Mouse (Mus musculus): ENCODE results near the gene Paics. TPM values are rescaled to one million over a fixed set of nuclear protein-coding genes. Genes with fewer than 3 reads are reported as not detected.

Gene Paics
- 131 TPM for polyA plus RNA-seq (2017; shearing (Covaris generic))

DNA sequence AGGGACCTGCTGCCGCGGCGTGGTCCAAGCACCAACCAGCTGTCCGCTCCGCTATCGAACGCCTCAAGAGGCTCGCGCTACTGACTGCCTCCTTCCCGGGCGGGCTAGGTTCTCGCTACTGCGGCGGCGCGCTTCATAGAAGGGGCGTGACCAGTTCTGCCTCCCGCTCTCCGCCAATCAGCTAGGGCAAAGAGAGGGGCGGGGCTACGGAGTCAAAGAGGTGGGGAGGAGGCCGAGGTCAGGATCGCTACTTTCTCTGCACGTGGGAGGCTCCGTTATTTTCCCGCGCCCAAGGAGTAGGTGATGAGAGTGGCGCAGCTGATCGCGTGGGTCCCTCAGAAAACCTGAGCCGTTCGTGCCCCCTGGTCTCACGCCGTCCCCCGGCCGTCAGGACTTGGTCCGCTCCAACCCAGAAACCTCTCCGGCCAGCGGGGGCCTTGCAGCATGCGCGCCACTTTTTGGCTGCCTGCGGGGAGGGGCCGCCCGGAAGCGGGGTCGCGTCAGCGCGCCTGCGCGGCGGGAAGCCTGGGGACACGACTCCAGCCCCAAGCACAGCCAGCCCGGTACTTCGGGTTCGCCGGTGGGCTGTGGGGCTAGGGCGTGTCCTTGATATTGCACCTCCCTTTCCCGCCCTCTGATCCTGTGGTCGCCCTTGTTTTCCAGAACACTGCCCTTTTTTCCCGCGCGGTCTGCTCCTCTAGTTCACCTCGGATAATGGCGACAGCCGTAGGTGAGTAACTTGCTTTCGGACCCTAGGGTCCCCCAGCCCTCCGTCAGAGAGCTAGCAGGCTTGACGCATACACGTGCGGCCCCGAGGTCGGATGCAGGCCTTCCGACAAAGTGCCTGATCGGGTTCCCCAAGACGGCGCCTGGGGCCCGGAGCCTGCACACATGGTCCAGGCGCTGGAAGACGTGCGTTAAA is at the start of gene Paics, which contains the start of gene Ppat:
Gene Paics, plus strand, starts transcription at position 202 of the 922 bp plus-strand sequence.
Gene Ppat, minus strand, starts transcription at position 473 of the 922 bp plus-strand sequence.

DNA sequence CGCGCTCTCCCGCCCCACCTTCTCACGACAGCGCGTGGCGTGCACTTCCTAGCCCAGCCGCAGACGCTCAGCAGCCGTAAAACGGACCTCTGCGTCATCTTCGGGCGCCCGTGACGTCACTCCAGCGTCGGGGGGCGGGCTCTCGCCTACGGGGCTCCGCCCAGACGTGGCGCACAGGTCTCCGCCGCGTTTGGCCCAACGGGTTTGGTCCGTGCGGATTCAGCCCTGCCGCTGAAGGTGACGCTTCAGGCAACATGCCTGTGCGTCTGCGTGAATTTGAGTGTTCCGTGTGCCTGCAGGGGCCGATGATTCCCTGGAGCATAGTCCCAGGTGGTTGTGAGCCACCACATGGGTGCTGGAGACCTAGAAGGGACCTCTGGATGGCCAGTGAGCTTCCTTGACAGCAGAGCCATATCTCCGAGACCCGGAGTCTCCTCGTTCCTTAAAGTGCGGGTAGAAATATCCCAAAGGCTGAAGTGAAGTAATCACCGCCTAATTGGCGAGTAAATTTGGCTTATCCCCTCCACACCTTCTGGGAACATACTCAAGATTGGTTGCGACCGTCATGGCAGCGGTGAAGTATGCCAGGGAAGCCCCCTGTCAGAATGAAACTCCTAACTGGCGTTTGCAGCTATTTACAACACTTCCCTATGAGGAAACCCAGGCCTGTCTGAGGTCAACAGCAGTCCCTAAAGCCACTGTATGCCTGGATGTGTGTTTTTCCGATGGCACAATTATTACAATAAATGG is 45.5 kb upstream of the Paics start, which contains the start of gene Aasdh:
Gene Aasdh, minus strand, starts transcription at position 110 of the 750 bp plus-strand sequence.

DNA sequence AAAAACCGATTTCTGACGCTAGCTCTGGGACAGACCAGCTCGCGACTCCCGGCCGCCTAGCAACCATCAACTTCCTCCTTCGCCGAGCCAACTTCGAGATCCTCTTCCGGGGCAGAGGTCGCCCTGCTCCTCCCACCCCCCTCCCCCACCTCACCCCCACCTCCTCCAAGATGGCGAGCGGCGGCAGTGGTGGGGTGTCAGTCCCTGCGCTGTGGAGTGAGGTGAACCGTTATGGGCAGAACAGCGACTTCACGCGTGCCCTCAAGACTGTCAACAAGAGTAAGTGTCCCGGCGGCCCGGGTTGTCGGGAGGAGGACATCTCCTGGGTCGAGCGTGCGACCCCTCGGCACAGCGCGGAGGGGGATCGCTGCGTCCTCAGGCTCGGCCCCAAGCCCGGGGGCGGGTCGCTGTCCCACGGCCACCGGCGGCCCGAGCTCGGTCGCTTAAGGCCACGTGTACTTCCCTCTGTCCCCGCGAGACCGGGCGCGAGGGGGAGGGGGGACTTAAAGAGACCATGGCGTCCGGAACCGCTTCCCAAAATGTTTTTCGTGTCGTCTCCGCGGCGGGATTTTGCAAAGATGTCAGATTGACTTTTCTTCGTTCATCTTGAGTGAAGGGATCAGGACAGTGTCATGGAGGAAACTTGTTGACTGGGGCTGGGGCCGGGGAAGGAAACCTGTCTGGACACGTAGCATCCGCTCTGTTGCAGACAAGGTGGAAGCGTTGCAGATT is 23.6 kb downstream of the Paics start, which contains the start of gene Srp72:
Gene Srp72, plus strand, starts transcription at position 130 of the 732 bp plus-strand sequence.

DNA sequence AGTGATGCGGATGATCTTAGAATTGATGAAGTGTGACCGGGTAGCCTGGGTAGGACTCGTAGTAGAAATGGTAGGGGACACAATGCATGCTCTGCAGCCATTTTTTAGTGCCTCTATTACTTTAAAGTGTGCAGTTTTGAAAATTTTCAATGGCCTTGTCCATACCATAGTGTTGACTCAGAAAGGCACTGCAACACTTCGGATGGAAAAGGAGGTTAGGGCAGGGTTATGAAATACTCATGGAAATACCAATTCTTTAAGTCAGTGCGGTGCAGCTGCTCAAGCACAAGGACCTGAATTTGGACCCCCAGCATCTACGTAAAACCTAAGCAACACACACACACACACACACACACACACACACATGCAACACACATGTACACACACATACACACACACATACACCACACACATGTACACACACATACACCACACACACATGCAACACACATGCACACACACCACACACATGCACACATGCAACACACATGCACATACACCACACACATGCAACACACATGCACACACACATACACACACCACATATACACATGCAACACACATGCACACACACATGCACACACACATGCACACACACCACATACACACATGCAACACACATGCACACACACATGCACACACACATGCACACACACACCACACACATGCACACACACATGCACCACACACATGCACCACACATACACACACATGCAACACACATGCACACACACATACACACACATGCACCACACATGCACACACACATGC is 53.1 kb downstream of the Paics start, which contains the start of gene Arl9:
Gene Arl9, plus strand, starts transcription at position 5 of the 771 bp plus-strand sequence.

DNA sequence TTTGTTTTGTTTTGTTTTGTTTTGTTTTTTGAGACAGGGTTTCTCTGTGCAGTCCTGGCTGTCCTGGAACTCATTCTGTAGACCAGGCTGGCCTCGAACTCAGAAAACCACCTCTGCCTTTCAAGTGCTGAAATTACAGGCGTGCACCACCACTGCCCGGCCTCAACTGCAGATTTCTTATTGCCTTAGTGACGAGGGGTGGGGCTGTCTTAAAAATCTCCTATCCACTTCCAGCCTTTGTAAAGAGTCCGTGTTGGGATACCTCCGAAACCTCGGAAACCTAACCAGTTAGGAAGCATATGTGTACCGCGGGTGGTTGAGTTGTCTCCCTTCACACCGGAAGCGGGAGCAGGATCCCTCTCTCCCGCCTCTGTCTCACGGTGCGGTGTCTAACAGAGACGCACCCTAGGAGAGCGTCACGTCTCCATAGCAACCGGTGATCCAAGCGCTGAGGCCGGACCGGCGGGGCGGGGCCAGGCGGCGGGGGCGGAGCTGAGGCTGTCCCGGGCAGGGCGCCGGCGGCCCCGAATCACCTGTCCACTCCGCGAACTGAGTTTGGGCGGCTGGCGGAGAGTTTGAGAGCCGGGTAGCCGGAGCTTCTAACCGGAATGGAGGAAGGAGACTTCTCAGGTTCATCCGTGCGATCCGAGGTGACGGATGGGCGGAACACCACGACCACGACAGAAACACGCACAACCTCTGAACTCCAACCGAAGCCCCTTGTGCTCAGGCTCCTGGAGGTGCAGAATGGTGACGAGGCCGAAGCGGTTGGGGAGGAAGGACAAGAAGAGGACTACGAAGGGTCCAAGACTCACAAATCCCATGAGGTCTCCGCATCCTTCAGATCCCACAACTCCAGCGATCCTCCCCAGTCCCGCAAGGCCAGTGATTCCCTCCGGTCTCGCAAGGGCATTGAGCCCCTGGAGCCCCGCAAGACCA is 64.7 kb downstream of the Paics start, which contains the start of gene Thegl:
Gene Thegl, plus strand, starts transcription at position 480 of the 939 bp plus-strand sequence.

Other genes starting within 250 kb of the Paics start
- 28.3 TPM for gene Aasdh, start 45.8 kb upstream of the Paics start, polyA plus RNA-seq (2017; shearing (Covaris generic))
- 55.6 TPM for gene Ppat, start 271 bp downstream of the Paics start, polyA plus RNA-seq (2017; shearing (Covaris generic))
- gene Srp72, start 23.4 kb downstream of the Paics start, polyA plus RNA-seq (2017; shearing (Covaris generic)) = 108 TPM
- 0.55 TPM for gene Arl9, start 52.7 kb downstream of the Paics start, polyA plus RNA-seq (2017; shearing (Covaris generic))
- not detected for gene Thegl, start 64.7 kb downstream of the Paics start, polyA plus RNA-seq (2017; shearing (Covaris generic))
- gene Hopx, start 163.8 kb downstream of the Paics start, polyA plus RNA-seq (2017; shearing (Covaris generic)) = 246 TPM

All from CD4-positive, CD25-positive, alpha-beta regulatory T cell, adult 9 weeks (primary cell).